Mouse (Mus musculus) heart, postnatal 25 days (tissue): ENCODE results near the gene Celsr3. TPM values are rescaled to one million over a fixed set of nuclear protein-coding genes. Genes with fewer than 3 reads are reported as not detected.

Experiments
- DNase-seq: peaks from one replicate; pipeline ENCODE4 v3.0.0; 2022; ENCODE audit warnings: low spot score
- intact Hi-C: fragments of 180-260 bp; cut with DNase I; formaldehyde crosslinking; loops from one replicate; pipeline ENCODE4 v1.15.1; 2025
- total RNA-seq, 2 experiments: library from RNA; stranded (reverse); gene quantifications; 2 replicates each; pipeline ENCODE4 v1.2.3; 2021

The Celsr3 gene
- total RNA-seq, 2 experiments from 2014 or later, result 0.03 to 0.23 TPM

- intact Hi-C loops, result loop anchor here (5.0 kb wide), 1 partner anchor 53 kb away; no protein-coding TSS in a partner anchor
- no peak for DNase-seq
Observed at GRCm38 (mm10) chr9:108805768-108806167, 20.4 kb upstream of the Celsr3 start.

- intact Hi-C loops, result loop anchor here (5.0 kb wide), 1 partner anchor 54 kb away; no protein-coding TSS in a partner anchor
- DNase-seq, result no peak
Observed at GRCm38 (mm10) chr9:108806379-108806778, 19.7 kb upstream of the Celsr3 start.

GRCm38 (mm10) chr9:108806831-108807230 is 19.3 kb upstream of the Celsr3 start:
- intact Hi-C loops, result loop anchor here (5.0 kb wide), 1 partner anchor 55 kb away; no protein-coding TSS in a partner anchor
- DNase-seq, result no peak

- DNase-seq, result no peak
- intact Hi-C loops, result loop anchor here (2.0 to 5.0 kb wide), 3 partner anchors 19 to 129 kb away; partner anchors contain the start of genes Celsr3 and Uqcrc1
Observed at GRCm38 (mm10) chr9:108807674-108808073, 18.4 kb upstream of the Celsr3 start.

- intact Hi-C loops, result loop anchor here (2.0 to 5.0 kb wide), 3 partner anchors 19 to 129 kb away; partner anchors contain the start of genes Celsr3 and Uqcrc1
- DNase-seq, result peak; percentile 85
Observed at GRCm38 (mm10) chr9:108808163-108808665, 17.9 kb upstream of the Celsr3 start, which contains the start of gene Nckipsd. TSS of gene Nckipsd (plus strand) at chr9:108808368.

GRCm38 (mm10) chr9:108809188-108809587 is 16.9 kb upstream of the Celsr3 start:
- peak; percentile 27 for DNase-seq
- intact Hi-C loops, result loop anchor here (2.0 to 5.0 kb wide), 3 partner anchors 18 to 128 kb away; partner anchors contain the start of genes Celsr3 and Uqcrc1

- intact Hi-C loops, result loop anchor here (2.0 to 5.0 kb wide), 3 partner anchors 17 to 127 kb away; partner anchors contain the start of genes Celsr3 and Uqcrc1
- DNase-seq, result no peak
Observed at GRCm38 (mm10) chr9:108809723-108810122, 16.4 kb upstream of the Celsr3 start.

- DNase-seq, result no peak
- intact Hi-C loops, result no loop called here
Observed at GRCm38 (mm10) chr9:108810516-108810915, 15.6 kb upstream of the Celsr3 start.

GRCm38 (mm10) chr9:108815557-108815956 is 10.6 kb upstream of the Celsr3 start:
- no peak for DNase-seq
- intact Hi-C loops, result no loop called here

GRCm38 (mm10) chr9:108819495-108819894 is 6.6 kb upstream of the Celsr3 start:
- intact Hi-C loops, result no loop called here
- DNase-seq, result no peak

GRCm38 (mm10) chr9:108820077-108820476 is 6.0 kb upstream of the Celsr3 start:
- intact Hi-C loops, result loop anchor here (2.0 kb wide), 1 partner anchor 65 kb away; no protein-coding TSS in a partner anchor

GRCm38 (mm10) chr9:108824144-108824685 is 1.9 kb upstream of the Celsr3 start:
- no peak for DNase-seq
- intact Hi-C loops, result no loop called here

More at GRCm38 (mm10) chr9:108820077-108820476, 6.0 kb upstream of the Celsr3 start:
- no peak for DNase-seq

GRCm38 (mm10) chr9:108824755-108825413 is 1.2 kb upstream of the Celsr3 start:
- no peak for DNase-seq
- intact Hi-C loops, result no loop called here

- peak; percentile 54 for DNase-seq
Observed at GRCm38 (mm10) chr9:108826700-108827340, 700 bp downstream of the Celsr3 start.

GRCm38 (mm10) chr9:108827454-108827853 is 1.3 kb downstream of the Celsr3 start:
- intact Hi-C loops, result loop anchor here (2.0 kb wide), 1 partner anchor 19 kb away; the partner anchor contains the start of gene Nckipsd

More at GRCm38 (mm10) chr9:108826700-108827340, 700 bp downstream of the Celsr3 start:
- intact Hi-C loops, result loop anchor here (2.0 kb wide), 1 partner anchor 18 kb away; the partner anchor contains the start of gene Nckipsd

GRCm38 (mm10) chr9:108827906-108828305 is 1.8 kb downstream of the Celsr3 start:
- intact Hi-C loops, result loop anchor here (2.0 kb wide), 1 partner anchor 19 kb away; the partner anchor contains the start of gene Nckipsd
- DNase-seq, result no peak

More at GRCm38 (mm10) chr9:108827454-108827853, 1.3 kb downstream of the Celsr3 start:
- DNase-seq, result no peak

- intact Hi-C loops, result no loop called here
- DNase-seq, result no peak
Observed at GRCm38 (mm10) chr9:108831637-108832036, 5.5 kb downstream of the Celsr3 start.

GRCm38 (mm10) chr9:108832390-108833108 is 6.4 kb downstream of the Celsr3 start:
- peak; percentile 77 for DNase-seq
- intact Hi-C loops, result no loop called here

GRCm38 (mm10) chr9:108842989-108843388 is 16.9 kb downstream of the Celsr3 start:
- intact Hi-C loops, result no loop called here
- no peak for DNase-seq
